Mouse (Mus musculus) E14TG2a.4 (cell line): ENCODE data around the gene Gstk1.

Source experiments
- H3K27me3 ChIP-seq: 2 replicates; pipeline ENCODE4 v1.6.1; 2014; ENCODE audit warnings: low read length, control low read depth; ENCODE audit not compliant: insufficient read depth
- H3K36me3 ChIP-seq: 2 replicates; pipeline ENCODE4 v1.6.1; 2014; ENCODE audit warnings: low read length, control low read depth; ENCODE audit not compliant: insufficient read depth
- H3K4me1 ChIP-seq: replicated peaks from 2 replicates; pipeline ENCODE4 v1.6.1; 2014; ENCODE audit warnings: low read depth, low read length, control low read depth
- H3K4me3 ChIP-seq: replicated peaks from 2 replicates; pipeline ENCODE4 v1.5.1; 2014; ENCODE audit warnings: mild to moderate bottlenecking, low read length
- H3K9me3 ChIP-seq: 2 replicates; pipeline ENCODE4 v1.6.1; 2014; ENCODE audit warnings: low read length, control low read depth
- CTCF ChIP-seq: conservative IDR thresholded peaks from 2 replicates; pipeline ENCODE4 v1.5.1; 2014; ENCODE audit warnings: low read length
- NANOG ChIP-seq: IDR thresholded peaks from 2 replicates; pipeline ENCODE4 v1.6.1; 2014; ENCODE audit warnings: borderline replicate concordance, low read length, mixed read lengths
- POU5F1 ChIP-seq: IDR thresholded peaks from 2 replicates; pipeline ENCODE4 v1.6.1; 2014; ENCODE audit warnings: low read length, borderline replicate concordance

Gene Gstk1

GRCm38 (mm10) chr6:42261524-42262170 is 15.9 kb downstream of the Gstk1 start, which contains the start of gene Tmem139:
Gene Tmem139 (plus strand): TSS chr6:42261970.
- peak within 1 kb of the TSS; percentile 51 for H3K4me3 ChIP-seq
- TF ChIP-seq NANOG (no peak), CTCF (no peak), POU5F1 (no peak)
- peaks cover 5% of the 10 kb centered on the region; the same call in 1 of the 2 replicates for H3K36me3 ChIP-seq
- H3K9me3 ChIP-seq: no peaks in the 10 kb centered on the region
- peaks cover 51% of the 10 kb centered on the region for H3K4me1 ChIP-seq
- 0 out of 2 replicates have a peak, but pooled peaks cover 4% of the 10 kb centered on the region for H3K27me3 ChIP-seq

GRCm38 (mm10) chr6:42264626-42265312 is 19.0 kb downstream of the Gstk1 start, which contains the start of gene Casp2:
Gene Casp2 (plus strand): TSS chr6:42264985.
- Histone ChIP-seq H3K27me3 (no peaks in the 10 kb centered on the region), H3K4me3 (peak within 1 kb of the TSS; percentile 94), H3K9me3 (no peaks in the 10 kb centered on the region), H3K4me1 (peaks cover 59% of the 10 kb centered on the region), H3K36me3 (peaks cover 35% of the 10 kb centered on the region)
- TF ChIP-seq CTCF (peak; percentile 73), POU5F1 (no peak), NANOG (no peak)

- Histone ChIP-seq H3K36me3 (peaks cover 43% of the 10 kb centered on the region), H3K9me3 (no peaks in the 10 kb centered on the region), H3K4me3 (peak overlapping the region; percentile 94), H3K27me3 (no peaks in the 10 kb centered on the region), H3K4me1 (peaks cover 59% of the 10 kb centered on the region)
- TF ChIP-seq CTCF (no peak), NANOG (no peak)
Observed at GRCm38 (mm10) chr6:42265391-42266330, 19.9 kb downstream of the Gstk1 start.

GRCm38 (mm10) chr6:42270817-42271216 is 25.1 kb downstream of the Gstk1 start:
- H3K9me3 ChIP-seq: no peaks in the 10 kb centered on the region
- no peaks in the 10 kb centered on the region for H3K27me3 ChIP-seq
- H3K4me3 ChIP-seq: no peak overlapping the region
- H3K4me1 ChIP-seq: peaks cover 30% of the 10 kb centered on the region
- TF ChIP-seq CTCF: no peak
- TF ChIP-seq NANOG: no peak
- no peak for TF ChIP-seq POU5F1
- H3K36me3 ChIP-seq: peaks cover 95% of the 10 kb centered on the region

DNA sequence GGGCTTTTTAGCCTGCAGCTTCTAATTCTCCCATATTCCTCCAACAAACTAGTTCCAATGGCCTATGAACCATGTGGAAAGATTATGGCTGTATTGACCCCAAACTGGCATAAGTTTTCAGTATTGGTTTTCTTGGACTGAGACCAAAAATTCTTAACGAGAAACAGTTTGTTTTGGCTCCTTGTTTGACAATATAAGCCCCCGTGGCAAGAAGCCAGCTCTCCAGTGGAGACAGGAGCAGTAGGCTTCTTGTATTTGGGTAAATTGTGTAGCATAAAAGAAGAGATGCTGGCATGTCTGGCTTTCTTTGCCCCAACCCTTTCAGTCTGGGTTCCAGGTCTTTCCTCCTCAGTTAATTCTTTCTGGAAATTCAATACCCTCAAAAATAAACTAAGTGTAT is 30.4 kb downstream of the Gstk1 start:
- H3K27me3 ChIP-seq: no peaks in the 10 kb centered on the region
- peaks cover 98% of the 10 kb centered on the region for H3K36me3 ChIP-seq
- H3K9me3 ChIP-seq: no peaks in the 10 kb centered on the region
- H3K4me1 ChIP-seq: no peaks in the 10 kb centered on the region
- TF ChIP-seq CTCF (no peak), POU5F1 (no peak), NANOG (no peak)
- no peak overlapping the region for H3K4me3 ChIP-seq

DNA sequence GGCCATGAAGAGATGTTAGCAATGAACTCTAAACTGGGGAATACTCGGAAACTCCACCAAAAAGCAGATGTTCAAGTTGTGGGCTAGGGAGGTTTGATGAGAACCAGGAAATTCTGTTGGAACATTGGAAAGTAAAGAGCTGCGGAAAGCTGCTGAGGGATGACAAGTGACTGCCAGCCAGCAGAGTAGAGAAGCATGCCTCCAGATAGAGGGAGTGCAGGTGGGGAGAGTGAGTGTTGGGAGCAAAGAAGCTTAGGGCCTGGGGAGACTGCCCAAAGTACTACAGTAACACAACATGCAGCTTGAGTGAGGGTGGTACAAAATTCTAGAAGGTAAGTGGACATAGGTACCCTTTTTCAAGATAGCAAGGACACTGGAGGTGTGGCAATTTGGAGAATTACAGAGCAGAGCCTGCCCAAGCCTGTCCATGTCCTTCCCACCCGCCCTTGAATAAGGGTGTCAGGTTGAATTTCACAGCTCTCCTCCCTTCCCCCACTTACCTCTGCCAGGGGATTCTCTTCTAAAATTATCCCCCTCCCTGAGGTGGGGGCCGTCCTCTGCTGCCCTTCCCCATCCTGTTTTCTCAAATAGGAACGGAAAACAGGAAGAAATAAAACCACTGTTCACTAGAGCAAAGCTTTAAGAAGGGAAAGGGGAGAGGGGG is 37.3 kb downstream of the Gstk1 start:
- TF ChIP-seq NANOG (no peak), POU5F1 (no peak), CTCF (no peak)
- Histone ChIP-seq H3K27me3 (no peaks in the 10 kb centered on the region), H3K9me3 (no peaks in the 10 kb centered on the region), H3K36me3 (peaks cover 86% of the 10 kb centered on the region), H3K4me1 (peaks cover 7% of the 10 kb centered on the region; the same call in 1 of the 2 replicates), H3K4me3 (no peak overlapping the region)

DNA sequence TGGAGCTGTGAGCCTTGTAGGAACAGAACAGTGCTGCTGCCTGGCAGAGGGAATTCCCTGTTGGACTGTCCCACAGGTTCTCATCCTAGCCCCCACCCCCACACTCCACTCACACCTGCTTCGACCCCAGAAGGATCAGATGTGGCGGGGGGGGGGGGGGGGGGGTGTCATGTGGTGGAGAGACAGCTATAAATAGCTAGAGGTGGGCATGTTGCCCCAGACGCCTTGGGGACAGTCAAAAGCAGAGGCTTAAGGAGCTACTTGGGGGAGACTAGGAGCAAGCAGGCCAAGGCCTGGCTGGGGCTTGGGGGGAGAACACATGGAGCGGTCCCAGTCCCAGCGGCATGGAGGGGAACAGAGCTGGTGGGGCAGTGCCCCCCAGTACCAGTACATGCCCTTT is 40.7 kb downstream of the Gstk1 start, which contains the start of gene Clcn1:
Gene Clcn1, plus strand, starts transcription at position 238 of the 400 bp plus-strand sequence.
- Histone ChIP-seq H3K4me3 (no peak within 1 kb of the TSS), H3K4me1 (peaks cover 7% of the 10 kb centered on the region; the same call in 1 of the 2 replicates), H3K9me3 (no peaks in the 10 kb centered on the region), H3K36me3 (peaks cover 65% of the 10 kb centered on the region), H3K27me3 (no peaks in the 10 kb centered on the region)
- no peak for TF ChIP-seq POU5F1
- no peak for TF ChIP-seq CTCF
- TF ChIP-seq NANOG: no peak

DNA sequence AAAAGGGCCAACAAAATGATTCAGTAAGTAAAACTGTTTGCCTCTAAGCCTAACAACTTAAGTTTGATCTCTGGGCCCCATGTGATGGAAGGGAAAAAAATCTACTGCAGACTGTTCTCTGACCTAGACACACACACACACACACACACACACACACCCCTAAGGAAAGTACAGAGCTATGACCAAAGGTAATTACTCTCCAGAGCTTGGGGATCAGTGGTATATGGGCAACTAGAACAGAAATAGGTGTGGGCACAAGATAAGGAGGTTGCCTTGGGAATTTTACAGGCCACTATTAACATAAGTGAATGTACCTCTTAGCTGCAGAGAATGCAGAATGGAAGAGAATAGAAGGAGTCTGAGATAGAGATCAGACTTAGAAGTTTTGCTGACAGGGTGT is 41.8 kb downstream of the Gstk1 start:
- Histone ChIP-seq H3K4me3 (no peak overlapping the region), H3K36me3 (peaks cover 64% of the 10 kb centered on the region), H3K27me3 (no peaks in the 10 kb centered on the region), H3K4me1 (peaks cover 7% of the 10 kb centered on the region; the same call in 1 of the 2 replicates), H3K9me3 (no peaks in the 10 kb centered on the region)
- TF ChIP-seq POU5F1 (no peak), CTCF (no peak), NANOG (no peak)
